Mouse (Mus musculus) stomach, postnatal 0 days (tissue): Measurements from ENCODE around the gene Ncmap.

ENCODE experiments used
- CTCF ChIP-seq: IDR thresholded peaks from 2 replicates; pipeline ENCODE4 v1.5.1; 2016; ENCODE audit warnings: antibody characterized with exemption, low read depth, mild to moderate bottlenecking, moderate library complexity
- EP300 ChIP-seq: optimal IDR thresholded peaks from 2 replicates; pipeline ENCODE3; 2016; ENCODE audit warnings: antibody characterized with exemption

GRCm38 (mm10) chr4:135416367-135416766, 18.3 kb upstream of the Ncmap start:
- TF ChIP-seq CTCF (no peak), EP300 (no peak)
